Mouse (Mus musculus): Measurements from ENCODE around the gene Dnm3. TPM values are rescaled to one million over a fixed set of nuclear protein-coding genes. Genes with fewer than 3 reads are reported as not detected.
A peak's percentile ranks its signal among the peaks of the same experiment; 100 is the strongest.

Gene Dnm3
- polyA plus RNA-seq, 1 experiment from 2014 or later, result 12.9 TPM

DNA sequence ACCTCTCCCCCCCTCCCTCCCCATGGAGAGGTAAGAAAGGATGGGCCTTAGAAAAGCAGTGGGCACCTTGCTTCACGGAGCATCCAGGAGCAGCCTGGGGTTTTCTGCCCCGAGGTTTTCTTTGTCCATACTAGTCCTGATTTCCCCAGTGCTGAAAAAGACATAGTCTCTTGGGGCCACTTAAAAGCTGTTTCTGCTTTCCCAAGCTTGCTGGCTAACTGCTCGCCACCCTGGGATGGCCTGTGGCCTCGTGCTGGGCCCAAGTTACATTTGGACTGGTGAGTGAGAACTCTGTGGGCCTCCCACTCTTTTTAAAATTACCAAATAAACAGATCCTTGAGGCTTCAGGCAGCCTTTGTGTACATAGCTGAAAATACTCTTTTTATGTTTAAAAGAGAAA lies 500.5 kb downstream of the Dnm3 start:
- H3K4me1 ChIP-seq (ENCODE audit: control insufficient read depth, insufficient read depth, low read length), result peaks cover 3% of the 10 kb centered on the region; the same call in 1 of the 2 replicates
- 59% methylated on average over 4 of the region's 4 CpGs for WGBS
- H3K27me3 ChIP-seq (ENCODE audit: control insufficient read depth, insufficient read depth, low read length), result no peaks in the 10 kb centered on the region
- H3K9me3 ChIP-seq (ENCODE audit: control insufficient read depth, low read length), result no peaks in the 10 kb centered on the region
- H3K9ac ChIP-seq (ENCODE audit: low read length), result no peak overlapping the region
- H3K4me2 ChIP-seq (ENCODE audit: low read depth), result no peak overlapping the region
- ATAC-seq (ENCODE audit: insufficient read depth, low FRiP score, low TSS enrichment) (no peak), DNase-seq (ENCODE audit: low spot score) (no peak)
- H3K27ac ChIP-seq (ENCODE audit: low read depth, low read length), result no peak overlapping the region
- H3K36me3 ChIP-seq (ENCODE audit: control insufficient read depth, insufficient read depth, low read length), result no peaks in the 10 kb centered on the region
- H3K4me3 ChIP-seq (ENCODE audit: low read depth, low read length), result no peak overlapping the region

GRCm38 (mm10) chr1:161976255-161977182 lies 501.3 kb downstream of the Dnm3 start:
- DNase-seq (ENCODE audit: low spot score) (peak; percentile 75), ATAC-seq (ENCODE audit: insufficient read depth, low FRiP score, low TSS enrichment) (peak; percentile 65)
- no peaks in the 10 kb centered on the region for H3K9me3 ChIP-seq (ENCODE audit: control insufficient read depth, low read length)
- WGBS, result 49% methylated on average over 16 of the region's 16 CpGs
- H3K4me2 ChIP-seq (ENCODE audit: low read depth), result no peak overlapping the region
- H3K27me3 ChIP-seq (ENCODE audit: control insufficient read depth, insufficient read depth, low read length), result no peaks in the 10 kb centered on the region
- peaks cover 3% of the 10 kb centered on the region; the same call in 1 of the 2 replicates for H3K4me1 ChIP-seq (ENCODE audit: control insufficient read depth, insufficient read depth, low read length)
- H3K4me3 ChIP-seq (ENCODE audit: low read depth, low read length), result no peak overlapping the region
- no peak overlapping the region for H3K27ac ChIP-seq (ENCODE audit: low read depth, low read length)
- H3K36me3 ChIP-seq (ENCODE audit: control insufficient read depth, insufficient read depth, low read length), result no peaks in the 10 kb centered on the region
- no peak overlapping the region for H3K9ac ChIP-seq (ENCODE audit: low read length)

DNA sequence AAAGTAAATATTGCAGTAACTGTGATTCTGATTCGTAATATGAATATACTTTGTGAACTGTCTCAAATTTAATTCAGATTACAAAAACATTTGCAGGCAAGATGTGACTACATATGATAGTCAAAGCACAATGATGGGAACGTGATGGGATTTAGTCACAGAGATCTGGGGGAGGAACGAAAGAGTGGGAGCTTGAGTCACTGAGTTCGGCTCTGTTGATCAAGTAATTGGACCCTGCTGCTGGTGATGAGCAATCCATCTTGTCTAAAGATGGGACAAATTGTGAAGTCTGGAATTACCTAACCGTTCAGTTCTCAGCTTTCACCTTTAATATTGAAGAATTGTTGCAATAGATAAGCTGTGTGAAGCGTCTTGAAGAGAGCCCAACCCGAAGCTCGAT lies 505.6 kb downstream of the Dnm3 start:
- H3K9ac ChIP-seq (ENCODE audit: low read length), result no peak overlapping the region
- H3K36me3 ChIP-seq (ENCODE audit: control insufficient read depth, insufficient read depth, low read length), result no peaks in the 10 kb centered on the region
- no peak overlapping the region for H3K27ac ChIP-seq (ENCODE audit: low read depth, low read length)
- H3K27me3 ChIP-seq (ENCODE audit: control insufficient read depth, insufficient read depth, low read length), result no peaks in the 10 kb centered on the region
- no peak overlapping the region for H3K4me3 ChIP-seq (ENCODE audit: low read depth, low read length)
- H3K4me1 ChIP-seq (ENCODE audit: control insufficient read depth, insufficient read depth, low read length), result peaks cover 6% of the 10 kb centered on the region
- no peak overlapping the region for H3K4me2 ChIP-seq (ENCODE audit: low read depth)
- ATAC-seq (ENCODE audit: insufficient read depth, low FRiP score, low TSS enrichment), result no peak
- no peak for DNase-seq (ENCODE audit: low spot score)
- WGBS, result 92% methylated on average over 8 of the region's 8 CpGs
- no peaks in the 10 kb centered on the region for H3K9me3 ChIP-seq (ENCODE audit: control insufficient read depth, low read length)

GRCm38 (mm10) chr1:161970874-161971273 lies 507.0 kb downstream of the Dnm3 start:
- no peak overlapping the region for H3K4me3 ChIP-seq (ENCODE audit: low read depth, low read length)
- 98% methylated on average over 9 of the region's 9 CpGs for WGBS
- peaks cover 5% of the 10 kb centered on the region for H3K4me1 ChIP-seq (ENCODE audit: control insufficient read depth, insufficient read depth, low read length)
- H3K27ac ChIP-seq (ENCODE audit: low read depth, low read length), result no peak overlapping the region
- DNase-seq (ENCODE audit: low spot score) (no peak), ATAC-seq (ENCODE audit: insufficient read depth, low FRiP score, low TSS enrichment) (no peak)
- no peaks in the 10 kb centered on the region for H3K9me3 ChIP-seq (ENCODE audit: control insufficient read depth, low read length)
- H3K36me3 ChIP-seq (ENCODE audit: control insufficient read depth, insufficient read depth, low read length), result no peaks in the 10 kb centered on the region
- no peak overlapping the region for H3K9ac ChIP-seq (ENCODE audit: low read length)
- H3K27me3 ChIP-seq (ENCODE audit: control insufficient read depth, insufficient read depth, low read length), result no peaks in the 10 kb centered on the region
- no peak overlapping the region for H3K4me2 ChIP-seq (ENCODE audit: low read depth)

GRCm38 (mm10) chr1:161968589-161969407 lies 509.0 kb downstream of the Dnm3 start, which contains the start of gene Pigc:
TSS of gene Pigc (plus strand) at chr1:161969186.
- H3K36me3 ChIP-seq (ENCODE audit: control insufficient read depth, insufficient read depth, low read length), result no peaks in the 10 kb centered on the region
- peak within 1 kb of the TSS; percentile 56 for H3K4me3 ChIP-seq (ENCODE audit: low read depth, low read length)
- peak within 1 kb of the TSS; percentile 58 for H3K27ac ChIP-seq (ENCODE audit: low read depth, low read length)
- ATAC-seq (ENCODE audit: insufficient read depth, low FRiP score, low TSS enrichment) (peak; percentile 98), DNase-seq (ENCODE audit: low spot score) (peak; percentile 96)
- peak within 1 kb of the TSS; percentile 70 for H3K9ac ChIP-seq (ENCODE audit: low read length)
- H3K4me2 ChIP-seq (ENCODE audit: low read depth), result peak within 1 kb of the TSS; percentile 47
- 5% methylated on average over 38 of the region's 38 CpGs for WGBS
- no peaks in the 10 kb centered on the region for H3K9me3 ChIP-seq (ENCODE audit: control insufficient read depth, low read length)
- H3K4me1 ChIP-seq (ENCODE audit: control insufficient read depth, insufficient read depth, low read length), result peaks cover 5% of the 10 kb centered on the region
- no peaks in the 10 kb centered on the region for H3K27me3 ChIP-seq (ENCODE audit: control insufficient read depth, insufficient read depth, low read length)

GRCm38 (mm10) chr1:161967936-161968335 lies 509.9 kb downstream of the Dnm3 start:
- Histone ChIP-seq H3K4me2 (ENCODE audit: low read depth) (no peak overlapping the region), H3K4me1 (ENCODE audit: control insufficient read depth, insufficient read depth, low read length) (peaks cover 5% of the 10 kb centered on the region), H3K9me3 (ENCODE audit: control insufficient read depth, low read length) (no peaks in the 10 kb centered on the region), H3K9ac (ENCODE audit: low read length) (no peak overlapping the region), H3K36me3 (ENCODE audit: control insufficient read depth, insufficient read depth, low read length) (no peaks in the 10 kb centered on the region), H3K27me3 (ENCODE audit: control insufficient read depth, insufficient read depth, low read length) (no peaks in the 10 kb centered on the region), H3K27ac (ENCODE audit: low read depth, low read length) (no peak overlapping the region), H3K4me3 (ENCODE audit: low read depth, low read length) (no peak overlapping the region)
- DNase-seq (ENCODE audit: low spot score) (no peak), ATAC-seq (ENCODE audit: insufficient read depth, low FRiP score, low TSS enrichment) (no peak)
- WGBS, result 96% methylated on average over 2 of the region's 2 CpGs

- Histone ChIP-seq H3K4me1 (ENCODE audit: control insufficient read depth, insufficient read depth, low read length) (no peaks in the 10 kb centered on the region), H3K27me3 (ENCODE audit: control insufficient read depth, insufficient read depth, low read length) (no peaks in the 10 kb centered on the region), H3K9ac (ENCODE audit: low read length) (no peak overlapping the region), H3K4me2 (ENCODE audit: low read depth) (no peak overlapping the region), H3K9me3 (ENCODE audit: control insufficient read depth, low read length) (no peaks in the 10 kb centered on the region), H3K4me3 (ENCODE audit: low read depth, low read length) (no peak overlapping the region), H3K36me3 (ENCODE audit: control insufficient read depth, insufficient read depth, low read length) (no peaks in the 10 kb centered on the region), H3K27ac (ENCODE audit: low read depth, low read length) (no peak overlapping the region)
- ATAC-seq (ENCODE audit: insufficient read depth, low FRiP score, low TSS enrichment), result peak; percentile 62; the same call in 1 of the 2 replicates
- whole genome bisulfite sequencing, result 57% methylated on average over 3 of the region's 3 CpGs
- DNase-seq (ENCODE audit: low spot score), result peak; percentile 37
Observed at GRCm38 (mm10) chr1:161962465-161963377, 515.1 kb downstream of the Dnm3 start.
